Mouse (Mus musculus) bone marrow, adult 2 months (tissue): ENCODE results near the gene Atp2b4. TPM values are rescaled to one million over a fixed set of nuclear protein-coding genes. Genes with fewer than 3 reads are reported as not detected.

Experiments
- H3K27ac ChIP-seq: fragments of 200-500 bp; 2 replicates; pipeline ENCODE4 v1.5.1; 2012; ENCODE audit warnings: low read depth, mild to moderate bottlenecking, control low read depth, inconsistent platforms, low read length; ENCODE audit not compliant: control insufficient read depth, poor library complexity, insufficient read depth
- H3K4me1 ChIP-seq: fragments of 200-500 bp; 2 replicates; pipeline ENCODE4 v1.6.1; 2011; ENCODE audit warnings: low read length; ENCODE audit not compliant: control insufficient read depth, insufficient read depth
- H3K4me3 ChIP-seq: fragments of 200-500 bp; replicated peaks from 2 replicates; pipeline ENCODE3; 2011; ENCODE audit warnings: mild to moderate bottlenecking, low read depth, low read length, control low read depth; ENCODE audit not compliant: control insufficient read depth
- CTCF ChIP-seq: fragments of 200-500 bp; IDR thresholded peaks from 2 replicates; pipeline ENCODE4 v1.5.1; 2011; ENCODE audit warnings: low read length, control low read depth; ENCODE audit not compliant: control insufficient read depth, insufficient read depth
- POLR2A ChIP-seq: fragments of 200-500 bp; IDR thresholded peaks from 2 replicates; pipeline ENCODE4 v1.6.1; 2011; ENCODE audit warnings: low read depth, mild to moderate bottlenecking, control low read depth, low read length, borderline replicate concordance; ENCODE audit not compliant: control insufficient read depth
- WGBS: fragments of 180-500 bp; shearing (Covaris S2); methylation state at CpG from one replicate; pipeline ENCODE4 v1.1.7; 2018; 5-methylcytosine and 5-hydroxymethylcytosine counted together
- polyA plus RNA-seq: library from polyadenylated mRNA; stranded (reverse); fragments of >200 nt; gene quantifications from 2 replicates; pipeline ENCODE4 v1.2.4, GENCODE M21; 2011; ENCODE audit warnings: low replicate concordance; ENCODE audit not compliant: missing spikeins, insufficient read depth, insufficient read length

Gene Atp2b4
- polyA plus RNA-seq, 1 experiment = 37.6 TPM

DNA sequence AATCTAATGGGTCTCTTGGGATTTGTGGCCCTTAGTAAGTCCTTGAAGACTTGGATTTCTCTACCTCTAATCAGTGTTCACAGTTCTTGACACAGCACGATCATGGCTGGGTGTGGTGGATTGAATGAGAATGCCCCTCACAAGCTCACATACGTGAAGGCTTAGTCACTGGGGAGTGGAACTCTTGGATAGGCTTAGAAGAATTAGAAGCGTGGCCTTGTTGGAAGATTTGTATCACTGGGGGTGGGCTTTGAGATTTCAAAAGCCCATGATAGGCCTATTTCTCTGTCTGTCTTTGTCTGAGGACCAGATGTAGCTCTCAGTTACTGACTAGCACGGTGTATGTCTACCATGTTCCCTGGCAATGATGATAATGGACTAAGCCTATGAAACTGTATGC is 10.8 kb downstream of the Atp2b4 start:
- H3K27ac ChIP-seq = no peak overlapping the region
- 92% methylated on average over 4 of the region's 4 CpGs for WGBS
- H3K4me3 ChIP-seq = no peak overlapping the region
- no peaks in the 10 kb centered on the region for H3K4me1 ChIP-seq
- TF ChIP-seq POLR2A = no peak
- no peak for TF ChIP-seq CTCF

DNA sequence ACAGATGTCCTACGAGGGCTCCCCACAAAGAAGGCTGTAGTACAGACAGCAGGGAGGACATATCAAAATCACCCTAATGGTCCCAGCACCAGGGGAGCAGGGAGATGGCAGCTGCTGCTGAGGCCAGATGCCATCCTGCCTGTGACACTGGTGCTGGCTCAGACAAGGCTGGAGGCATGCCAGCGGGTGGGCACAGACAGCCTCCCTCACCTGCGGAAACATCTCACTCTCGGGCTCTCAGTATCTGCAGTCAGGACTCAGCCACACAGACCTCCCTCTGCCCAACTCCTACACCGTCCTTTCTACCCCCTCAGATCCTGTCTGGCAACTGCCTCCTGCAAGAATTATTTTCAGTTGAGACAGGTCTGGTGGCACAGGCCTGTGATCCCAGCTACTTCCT is 12.0 kb downstream of the Atp2b4 start:
- 74% methylated on average over 5 of the region's 5 CpGs for whole genome bisulfite sequencing

DNA sequence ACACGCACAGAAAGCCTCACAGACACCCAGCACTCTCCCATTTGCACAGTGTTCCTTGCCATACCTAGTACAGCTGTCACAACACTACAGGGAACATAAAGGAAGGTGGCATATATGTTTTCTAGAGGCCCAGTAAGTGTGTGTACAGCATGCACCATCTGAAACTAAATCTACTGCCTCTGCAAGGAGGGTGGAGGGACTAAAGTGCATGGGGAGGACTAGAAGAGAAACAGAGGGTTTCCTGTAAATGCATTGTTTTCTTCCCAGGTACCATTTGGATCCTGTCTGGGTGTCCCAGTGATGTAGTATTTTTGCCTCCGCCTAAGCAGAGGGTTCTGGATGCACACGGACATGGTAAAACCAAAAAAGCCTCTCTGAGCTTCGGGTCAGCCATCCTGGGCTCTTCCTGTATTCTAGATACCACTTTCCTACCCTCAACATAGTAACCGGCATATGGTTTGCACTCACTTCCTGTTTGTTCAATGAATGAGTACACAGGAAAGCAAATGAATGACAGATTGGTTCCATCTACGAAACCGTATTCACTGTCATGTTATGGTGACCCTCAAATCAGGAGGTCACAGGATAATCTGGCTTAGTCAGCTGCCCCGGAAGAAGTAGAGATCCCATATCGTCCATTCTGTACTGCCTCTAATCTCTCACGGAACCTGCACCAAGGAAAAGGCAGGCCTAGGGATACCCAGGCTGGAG is 13.2 kb downstream of the Atp2b4 start:
- Histone ChIP-seq H3K4me3 (no peak overlapping the region), H3K27ac (no peak overlapping the region), H3K4me1 (no peaks in the 10 kb centered on the region)
- 49% methylated on average over 10 of the region's 10 CpGs for WGBS
- TF ChIP-seq CTCF (no peak), POLR2A (no peak)

More for the DNA sequence above, 12.0 kb downstream of the Atp2b4 start:
- Histone ChIP-seq H3K27ac (no peak overlapping the region), H3K4me1 (no peaks in the 10 kb centered on the region), H3K4me3 (no peak overlapping the region)
- TF ChIP-seq CTCF = no peak
- TF ChIP-seq POLR2A = no peak

DNA sequence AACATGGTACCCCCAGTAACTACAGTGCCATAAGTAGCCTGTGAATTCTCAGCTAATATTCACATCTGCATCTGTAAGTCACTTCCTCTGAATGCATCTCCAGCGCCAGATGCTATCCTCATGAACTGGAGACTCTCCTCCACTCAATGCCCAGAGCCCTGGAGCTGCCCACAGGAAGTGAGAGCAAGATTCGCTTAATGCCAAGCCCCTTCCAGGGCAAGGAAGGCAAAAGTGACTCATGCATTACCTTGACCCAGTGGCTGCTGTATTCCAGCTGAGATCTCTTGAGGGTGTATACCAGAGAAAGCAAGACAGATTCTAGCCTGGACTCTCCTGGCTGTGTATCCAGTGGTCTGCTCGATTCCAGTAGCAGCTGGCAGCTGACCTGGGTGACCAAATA is 16.2 kb downstream of the Atp2b4 start:
- TF ChIP-seq CTCF (no peak), POLR2A (no peak)
- Histone ChIP-seq H3K4me3 (no peak overlapping the region), H3K4me1 (no peaks in the 10 kb centered on the region), H3K27ac (no peak overlapping the region)
- 79% methylated on average over 3 of the region's 3 CpGs for WGBS

DNA sequence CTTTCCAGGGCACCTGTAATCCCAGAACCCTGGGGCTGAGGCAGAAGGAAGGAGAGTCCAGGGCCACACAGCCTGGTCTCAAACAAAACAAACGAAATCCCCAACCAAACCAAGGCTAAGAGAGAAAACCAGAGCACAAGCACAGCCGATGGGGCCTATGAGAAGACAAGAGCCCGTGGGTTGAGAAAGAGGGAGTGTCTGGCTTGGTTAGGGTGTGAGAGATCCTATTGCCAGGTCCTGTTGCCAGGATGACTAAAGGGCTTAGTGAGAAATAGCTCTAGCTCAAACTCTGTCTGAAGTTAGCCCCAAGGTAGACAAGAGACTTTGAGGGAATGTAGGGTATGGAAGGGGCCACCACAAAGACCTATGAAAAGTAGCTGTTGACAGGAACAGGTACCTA is 19.3 kb downstream of the Atp2b4 start:
- TF ChIP-seq CTCF = no peak
- no peak for TF ChIP-seq POLR2A
- Histone ChIP-seq H3K4me3 (no peak overlapping the region), H3K4me1 (no peaks in the 10 kb centered on the region), H3K27ac (no peak overlapping the region)
- WGBS = 74% methylated on average over 3 of the region's 3 CpGs

DNA sequence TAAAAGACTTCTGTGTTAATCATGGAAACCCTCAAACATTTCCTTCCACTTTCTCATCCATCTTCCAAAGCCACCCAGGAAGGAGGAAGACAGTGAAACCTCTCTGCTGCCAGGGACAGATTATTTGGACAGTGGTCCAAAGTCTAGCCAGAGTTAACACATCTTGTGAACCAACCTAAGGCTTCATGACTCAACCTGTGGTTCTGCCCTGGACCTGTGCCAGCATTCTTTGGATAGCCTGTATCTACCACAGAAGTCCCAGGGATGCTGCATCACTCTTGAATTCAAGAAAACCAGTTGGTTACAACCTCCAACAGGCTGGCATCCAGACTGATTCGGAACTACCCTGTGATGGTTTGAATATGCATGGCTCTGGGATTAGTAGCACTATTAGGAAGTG is 21.8 kb downstream of the Atp2b4 start:
- H3K27ac ChIP-seq = no peak overlapping the region
- 89% methylated on average over 1 of the region's 1 CpGs for WGBS
- no peak for TF ChIP-seq POLR2A
- H3K4me1 ChIP-seq = no peaks in the 10 kb centered on the region
- H3K4me3 ChIP-seq = no peak overlapping the region

DNA sequence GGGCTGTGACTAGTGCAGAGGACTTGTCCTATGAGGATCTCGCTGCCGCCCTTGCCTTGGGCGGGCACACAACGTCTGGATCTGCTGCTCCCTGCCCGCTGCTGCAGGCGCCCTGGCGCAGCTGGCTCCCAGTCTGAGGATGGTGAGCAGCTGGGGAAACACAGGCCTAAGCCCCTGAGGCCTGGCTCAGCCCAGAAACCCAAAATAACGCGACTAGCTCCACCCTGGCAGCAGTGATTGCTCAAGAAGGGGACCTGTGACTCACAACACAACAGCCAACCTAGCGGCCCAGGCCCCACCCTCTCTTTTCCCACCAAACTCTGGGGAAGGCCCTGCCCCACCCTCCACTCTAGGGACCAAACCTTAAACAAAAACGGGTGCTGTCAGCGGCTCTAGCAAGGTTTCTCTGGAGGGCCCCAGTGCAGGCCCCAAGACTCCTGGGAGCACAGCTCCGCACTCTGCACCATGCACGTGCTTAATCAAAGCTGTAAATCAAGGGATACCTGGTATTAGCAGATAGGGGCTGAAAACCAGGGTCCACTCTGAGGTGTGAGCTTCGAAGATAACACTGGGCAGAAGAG is 23.1 kb downstream of the Atp2b4 start:
- Histone ChIP-seq H3K27ac (peak overlapping the region; percentile 40; the same call in 1 of the 2 replicates), H3K4me3 (no peak overlapping the region), H3K4me1 (no peaks in the 10 kb centered on the region)
- TF ChIP-seq CTCF = no peak
- TF ChIP-seq POLR2A = no peak
- WGBS = 72% methylated on average over 15 of the region's 15 CpGs

DNA sequence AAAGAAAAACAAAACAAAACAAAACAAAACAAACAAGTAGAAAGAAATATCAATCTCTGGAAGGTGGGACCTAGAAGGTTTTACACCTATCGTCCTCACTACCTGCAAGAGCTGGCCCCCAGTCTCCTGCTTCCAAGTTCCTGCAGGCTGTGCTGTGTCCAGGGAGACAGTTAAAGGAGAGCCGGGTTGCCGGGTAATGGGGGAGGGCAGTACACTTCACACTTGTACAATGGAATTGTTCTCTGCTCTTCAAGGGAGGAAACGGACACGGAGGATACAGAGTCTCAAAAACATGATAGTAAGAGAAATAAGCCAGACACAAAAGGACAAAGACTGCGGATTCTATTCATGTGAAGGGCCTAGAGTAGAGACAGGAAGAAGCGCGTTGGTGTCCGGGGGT is 28.3 kb downstream of the Atp2b4 start:
- no peak overlapping the region for H3K4me3 ChIP-seq
- TF ChIP-seq CTCF (no peak), POLR2A (no peak)
- no peaks in the 10 kb centered on the region for H3K4me1 ChIP-seq
- H3K27ac ChIP-seq = no peak overlapping the region
- 89% methylated on average over 9 of the region's 9 CpGs for WGBS

DNA sequence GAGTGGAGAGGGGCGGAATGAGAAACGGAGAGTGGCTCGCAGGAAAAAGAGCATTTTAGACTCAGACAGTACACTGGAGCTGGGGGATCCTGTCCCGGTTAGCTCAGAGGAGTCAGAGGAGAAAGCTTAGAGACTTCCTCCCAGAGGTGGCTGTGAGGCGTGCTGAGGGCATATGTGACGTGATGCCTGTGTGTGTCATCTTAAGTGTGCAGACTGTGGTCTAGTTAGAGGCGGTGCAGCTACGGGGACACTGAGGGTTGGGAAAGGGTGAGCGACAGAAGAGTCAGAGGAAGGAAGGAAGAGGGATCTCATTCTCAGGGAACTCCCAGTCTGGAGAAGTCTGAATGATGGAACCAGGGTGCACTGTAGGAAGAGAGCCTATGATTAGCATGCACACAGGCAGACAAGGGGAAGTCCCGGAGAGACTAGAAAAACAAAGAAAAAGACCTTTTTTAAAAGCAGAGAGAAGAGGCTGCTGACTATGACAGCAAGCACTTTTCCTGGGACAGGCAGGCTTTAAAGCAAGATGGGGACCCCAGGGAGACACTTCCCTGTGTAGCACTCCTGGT is 28.9 kb downstream of the Atp2b4 start:
- TF ChIP-seq CTCF (no peak), POLR2A (no peak)
- no peak overlapping the region for H3K27ac ChIP-seq
- WGBS = 81% methylated on average over 10 of the region's 10 CpGs
- H3K4me3 ChIP-seq = no peak overlapping the region
- no peaks in the 10 kb centered on the region for H3K4me1 ChIP-seq
